Mouse (Mus musculus): ENCODE data around the gene Sv2a.

Gene Sv2a

DNA sequence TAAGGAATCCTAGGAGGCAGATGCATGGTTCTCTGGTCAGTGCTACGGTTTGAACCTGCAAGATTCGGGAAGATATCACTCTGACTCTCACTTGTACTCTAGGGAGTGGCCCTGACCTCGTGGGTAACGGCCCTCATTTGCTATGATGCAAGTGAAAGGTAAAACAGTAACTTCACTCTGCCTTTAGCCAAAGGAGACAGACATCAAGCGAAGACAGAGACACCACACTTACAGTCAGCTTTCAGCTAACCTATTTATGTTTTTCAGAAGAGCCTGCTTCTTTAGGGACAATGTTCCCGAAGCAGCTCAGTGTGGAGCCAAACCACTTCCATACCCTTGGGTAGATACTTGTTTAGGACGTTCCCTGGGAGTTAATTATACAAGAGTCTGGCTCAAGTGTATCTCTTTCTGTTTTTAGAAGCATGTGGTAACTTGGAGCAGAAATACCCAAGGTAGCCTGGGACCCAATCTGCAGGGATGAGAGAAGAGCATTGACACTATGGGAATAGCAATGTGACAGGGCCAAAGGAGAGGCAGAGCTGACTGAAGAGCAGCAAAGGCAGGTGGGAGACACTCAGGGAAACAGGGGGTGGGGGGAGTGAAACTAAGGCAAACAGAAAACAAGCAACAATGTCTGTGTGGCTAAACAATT is 63.1 kb downstream of the Sv2a start:
- DNase-seq (ENCODE audit: extremely low read depth, low read depth), result no peak
